ENCODE assay signal across 20 mouse cellular contexts in genomic region chr2:33581866-33582265, GRCm38 (mm10). TPM values are rescaled to one million over a fixed set of nuclear protein-coding genes. Genes with fewer than 3 reads are reported as not detected.
DNase-seq lines count a peak whose midpoint lies in the region; ATAC-seq and TF ChIP-seq lines count a peak whose summit lies in the region.
"Had no signal": no experiment of that assay in that cellular context is flagged by ENCODE, and none has a peak within 500 bp of the region (broad histone marks: within the 10 kb centered on the region; RNA-seq: fewer than 3 reads in every experiment).

No protein-coding gene starts in this region.

- H3K4me2 ChIP-seq in forebrain, embryonic 15.5 days (replicated peaks): no peak overlapping the region
- no peak overlapping the region for H3K4me2 ChIP-seq in midbrain, postnatal 0 days (ENCODE audit: low read depth, low read length, poor library complexity, severe bottlenecking)
- peak overlapping the region; percentile 54; the same call in 1 of the 2 replicates for H3K4me2 ChIP-seq in hindbrain, embryonic 15.5 days
- 0 out of 2 replicates have a peak overlapping the region, but pooled peaks have one; percentile 5 for H3K4me2 ChIP-seq in neural tube, embryonic 14.5 days (ENCODE audit: low read depth, low read length)

- peak overlapping the region; percentile 39; the same call in 1 of the 2 replicates for H3K4me3 ChIP-seq in forebrain, embryonic 10.5 days
- H3K4me3 ChIP-seq in forebrain, embryonic 15.5 days: no peak overlapping the region
- H3K4me3 ChIP-seq in midbrain, embryonic 10.5 days: peak overlapping the region; percentile 42
- H3K4me3 ChIP-seq in midbrain, postnatal 0 days (ENCODE audit: low read depth, low read length): no peak overlapping the region
- H3K4me3 ChIP-seq in hindbrain, embryonic 15.5 days: no peak overlapping the region
- no peak overlapping the region for H3K4me3 ChIP-seq in neural tube, embryonic 14.5 days (ENCODE audit: low read depth, low read length)

- 2% methylated on average over 8 of the region's 8 CpGs for WGBS in forebrain, embryonic 10.5 days
- WGBS in forebrain, embryonic 15.5 days: 2% methylated on average over 8 of the region's 8 CpGs
- WGBS in midbrain, embryonic 10.5 days: 3% methylated on average over 8 of the region's 8 CpGs
- 11% methylated on average over 8 of the region's 8 CpGs for WGBS in midbrain, postnatal 0 days
- WGBS in hindbrain, embryonic 15.5 days: 6% methylated on average over 8 of the region's 8 CpGs
- WGBS in neural tube, embryonic 14.5 days: 4% methylated on average over 8 of the region's 8 CpGs

- ATAC-seq in forebrain, embryonic 15.5 days (replicated peaks): no peak
- ATAC-seq in midbrain, postnatal 0 days (ENCODE audit: low FRiP score): no peak
- ATAC-seq in hindbrain, embryonic 15.5 days (ENCODE audit: low FRiP score, low read depth): no peak
- ATAC-seq in neural tube, embryonic 14.5 days (ENCODE audit: low read depth): no peak

- peaks cover 100% of the 10 kb centered on the region for H3K27me3 ChIP-seq in forebrain, embryonic 10.5 days (ENCODE audit: poor library complexity, severe bottlenecking)
- H3K27me3 ChIP-seq in forebrain, embryonic 15.5 days: peaks cover 92% of the 10 kb centered on the region
- peaks cover 100% of the 10 kb centered on the region for H3K27me3 ChIP-seq in midbrain, embryonic 10.5 days (ENCODE audit: low read depth, poor library complexity, severe bottlenecking)
- H3K27me3 ChIP-seq in midbrain, postnatal 0 days (ENCODE audit: insufficient read depth, low read length): peaks cover 26% of the 10 kb centered on the region; the same call in 1 of the 2 replicates
- peaks cover 67% of the 10 kb centered on the region for H3K27me3 ChIP-seq in hindbrain, embryonic 15.5 days
- peaks cover 17% of the 10 kb centered on the region for H3K27me3 ChIP-seq in neural tube, embryonic 14.5 days (ENCODE audit: control insufficient read depth, insufficient read depth, low read length)

- no peak overlapping the region for H3K27ac ChIP-seq in forebrain, embryonic 10.5 days
- no peak overlapping the region for H3K27ac ChIP-seq in forebrain, embryonic 15.5 days (replicated peaks)
- H3K27ac ChIP-seq in midbrain, embryonic 10.5 days (replicated peaks): peak overlapping the region; percentile 82
- no peak overlapping the region for H3K27ac ChIP-seq in midbrain, postnatal 0 days (ENCODE audit: low read depth, low read length)
- peak overlapping the region; percentile 81 for H3K27ac ChIP-seq in hindbrain, embryonic 15.5 days (replicated peaks)
- peak overlapping the region; percentile 87 for H3K27ac ChIP-seq in neural tube, embryonic 14.5 days (ENCODE audit: low read depth, low read length)
- H3K27ac ChIP-seq: macrophage had no signal

- H3K9me3 ChIP-seq in forebrain, embryonic 10.5 days: no peaks in the 10 kb centered on the region
- H3K9me3 ChIP-seq in forebrain, embryonic 15.5 days: no peaks in the 10 kb centered on the region
- H3K9me3 ChIP-seq in midbrain, embryonic 10.5 days (replicated peaks): no peaks in the 10 kb centered on the region
- no peaks in the 10 kb centered on the region for H3K9me3 ChIP-seq in midbrain, postnatal 0 days (ENCODE audit: low read length)
- H3K9me3 ChIP-seq in hindbrain, embryonic 15.5 days: no peaks in the 10 kb centered on the region
- no peaks in the 10 kb centered on the region for H3K9me3 ChIP-seq in neural tube, embryonic 14.5 days (ENCODE audit: control insufficient read depth, low read length)

- no peaks in the 10 kb centered on the region for H3K36me3 ChIP-seq in forebrain, embryonic 10.5 days (replicated peaks)
- no peaks in the 10 kb centered on the region for H3K36me3 ChIP-seq in forebrain, embryonic 15.5 days
- no peaks in the 10 kb centered on the region for H3K36me3 ChIP-seq in midbrain, embryonic 10.5 days
- H3K36me3 ChIP-seq in midbrain, postnatal 0 days (ENCODE audit: insufficient read depth, low read length): no peaks in the 10 kb centered on the region
- H3K36me3 ChIP-seq in hindbrain, embryonic 15.5 days: no peaks in the 10 kb centered on the region
- no peaks in the 10 kb centered on the region for H3K36me3 ChIP-seq in neural tube, embryonic 14.5 days (ENCODE audit: control insufficient read depth, insufficient read depth, low read length)

- no peak for TF ChIP-seq CTCF in midbrain, postnatal 0 days (IDR thresholded peaks at IDR 0.05)

- H3K9ac ChIP-seq in forebrain, embryonic 15.5 days (replicated peaks): no peak overlapping the region
- H3K9ac ChIP-seq in midbrain, postnatal 0 days (replicated peaks; ENCODE audit: low read length, poor library complexity, severe bottlenecking): no peak overlapping the region
- H3K9ac ChIP-seq in hindbrain, embryonic 15.5 days: no peak overlapping the region
- 0 out of 2 replicates have a peak overlapping the region, but pooled peaks have one; percentile 2 for H3K9ac ChIP-seq in neural tube, embryonic 14.5 days (replicated peaks; ENCODE audit: low read depth, low read length)

- H3K4me1 ChIP-seq in forebrain, embryonic 10.5 days: peaks cover 68% of the 10 kb centered on the region
- peaks cover 39% of the 10 kb centered on the region for H3K4me1 ChIP-seq in forebrain, embryonic 15.5 days
- H3K4me1 ChIP-seq in midbrain, embryonic 10.5 days: peaks cover 71% of the 10 kb centered on the region
- H3K4me1 ChIP-seq in midbrain, postnatal 0 days (ENCODE audit: insufficient read depth, low read length): peaks cover 16% of the 10 kb centered on the region
- H3K4me1 ChIP-seq in hindbrain, embryonic 15.5 days (replicated peaks): peaks cover 68% of the 10 kb centered on the region
- H3K4me1 ChIP-seq in neural tube, embryonic 14.5 days (ENCODE audit: control insufficient read depth, insufficient read depth, low read length): peaks cover 52% of the 10 kb centered on the region

- no peak for DNase-seq in forebrain, embryonic 10.5 days (ENCODE audit: extremely low spot score, low spot score)
- no peak for DNase-seq in midbrain, embryonic 10.5 days (ENCODE audit: low spot score)
- no peak for DNase-seq in midbrain, postnatal 0 days (ENCODE audit: low spot score)
- DNase-seq in frontal cortex, postnatal 36 days (ENCODE audit: low spot score in 2 of 2): no peak
- no peak for DNase-seq in layer of hippocampus, adult 18-20 months (ENCODE audit: low spot score in 2 of 2)
- DNase-seq: cerebellum, adult 11-12 months; cerebellum, postnatal 36 days; gastrocnemius, postnatal 25 days; heart, postnatal 10 days; kidney, postnatal 14 days; lung, adult 2 months; spleen, adult 18-20 months; thymus, postnatal 36 days had no signal

RNA-seq across cellular contexts. Expression of gene Lmx1b, which starts 58.4 kb away (rescaled TPM):
- 1.3 and 1.5 TPM in 2 replicates for polyA plus RNA-seq in forebrain, embryonic 10.5 days (2016; fragmentation: Nextera tagmentation; extraction: Ambion mirVana)
- 0.06 and 0.13 TPM in 2 replicates for polyA plus RNA-seq in forebrain, embryonic 15.5 days (2015; fragmentation: Nextera tagmentation; extraction: Ambion mirVana)
- polyA plus RNA-seq in midbrain, embryonic 10.5 days (2016; fragmentation: Nextera tagmentation; extraction: Ambion mirVana): 2.7 and 3.1 TPM in 2 replicates
- 7.0 and 8.4 TPM in 2 replicates for total RNA-seq in midbrain, postnatal 0 days (2014; rRNA removed)
- 0.65 and 0.83 TPM in 2 replicates for polyA plus RNA-seq in midbrain, postnatal 0 days (2015; fragmentation: Nextera tagmentation; extraction: Ambion mirVana)
- 4.9 and 6.2 TPM in 2 replicates for polyA plus RNA-seq in hindbrain, embryonic 15.5 days (2015; fragmentation: Nextera tagmentation; extraction: Ambion mirVana)
- polyA plus RNA-seq in neural tube, embryonic 14.5 days (2014; fragmentation: Nextera tagmentation; extraction: Ambion mirVana): 13.1 and 16.3 TPM in 2 replicates
- total RNA-seq in layer of hippocampus, adult 18-20 months (2021): under 1 TPM; 0.30 to 0.53 TPM
- total RNA-seq: CH12.LX; heart, postnatal 10 days had no signal
- polyA plus RNA-seq: intestine, embryonic 16.5 days; macrophage; stomach, embryonic 16.5 days had no signal

Comparison
In these comparisons a context has a peak if more than half of its experiments do, and no peak if none do; other contexts are left out.
1. H3K27ac ChIP-seq: peak in midbrain, embryonic 10.5 days (single experiment), hindbrain, embryonic 15.5 days (single experiment) and neural tube, embryonic 14.5 days (single experiment); none in forebrain, embryonic 10.5 days (single experiment), forebrain, embryonic 15.5 days (single experiment) and midbrain, postnatal 0 days (single experiment).
2. H3K4me3 ChIP-seq: peak in forebrain, embryonic 10.5 days (single experiment) and midbrain, embryonic 10.5 days (single experiment); none in forebrain, embryonic 15.5 days (single experiment), midbrain, postnatal 0 days (single experiment), hindbrain, embryonic 15.5 days (single experiment) and neural tube, embryonic 14.5 days (single experiment).
3. H3K4me2 ChIP-seq: peak in hindbrain, embryonic 15.5 days (single experiment) and neural tube, embryonic 14.5 days (single experiment); none in forebrain, embryonic 15.5 days (single experiment) and midbrain, postnatal 0 days (single experiment).